Mouse (Mus musculus): ENCODE measurements at regions not wholly inside any gene's neighbourhood (a gene's known extent, or its start where the extent isn't known, plus 50 kb on each side); places are given as distances from the start of the nearest gene placed in this dataset.

DNA sequence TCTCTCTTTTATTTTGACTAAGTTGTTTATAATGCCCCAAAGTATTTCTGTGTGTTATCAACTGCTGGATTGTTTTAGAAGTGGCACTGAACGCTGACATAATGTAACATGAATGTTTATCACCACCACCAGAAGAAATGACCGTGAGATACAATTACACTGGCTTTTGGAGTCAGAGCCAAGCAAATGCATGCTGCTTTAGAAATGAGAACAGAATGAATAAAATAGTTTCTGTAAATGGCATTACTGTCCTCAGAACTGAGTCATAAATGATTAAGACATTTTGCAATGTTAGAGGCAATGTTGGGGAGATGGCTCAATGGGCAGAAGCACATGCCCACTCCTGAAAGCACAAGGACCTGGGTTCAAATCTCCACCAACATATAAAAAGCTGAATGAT, 88.7 kb downstream of the Axin2 start:
- TF ChIP-seq CTCF (IDR thresholded peaks at IDR 0.05), result no peak
- POLR2A ChIA-PET, result no interaction called here
- CTCF ChIA-PET, result no interaction called here
- no peaks in the 10 kb centered on the region for H3K27me3 ChIP-seq
- in situ Hi-C loops (cut with MboI; ENCODE audit: low pct_unique_long_range_greater_than_20kb), result no loop called here
- no peak for ATAC-seq
- no peak for DNase-seq (ENCODE audit: low read depth, low spot score)

DNA sequence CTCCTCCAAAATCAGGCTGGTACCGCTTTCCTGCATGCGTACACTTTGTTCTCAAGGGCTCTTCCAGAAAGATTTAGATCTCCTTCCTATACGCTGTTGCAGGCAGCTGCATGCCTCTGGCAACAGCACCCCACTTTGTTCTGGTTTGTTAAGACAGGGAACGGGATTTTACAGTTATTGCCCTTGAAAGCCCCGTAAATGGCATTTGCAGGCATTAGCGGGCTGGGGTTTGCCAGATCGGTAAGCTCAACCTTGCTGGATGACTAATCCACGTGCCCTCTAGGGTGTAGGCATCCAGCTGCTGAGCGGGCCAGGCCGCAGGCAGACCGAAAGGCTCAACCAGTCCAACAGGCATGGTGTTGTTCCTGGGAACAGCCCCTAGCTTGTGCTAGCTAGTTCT, 85.5 kb downstream of the Axin2 start:
- ChIA-PET POLR2A (no interaction called here), CTCF (no interaction called here)
- no peaks in the 10 kb centered on the region for H3K27me3 ChIP-seq
- TF ChIP-seq CTCF (IDR thresholded peaks at IDR 0.05), result no peak
- ATAC-seq (no peak), DNase-seq (ENCODE audit: low read depth, low spot score) (no peak)
- in situ Hi-C loops (cut with MboI; ENCODE audit: low pct_unique_long_range_greater_than_20kb), result no loop called here

Measured in Patski (cell line).